Mouse (Mus musculus) mammary gland, adult 2 months (tissue): ENCODE measurements around the gene Rasl11a. TPM values are rescaled to one million over a fixed set of nuclear protein-coding genes. Genes with fewer than 3 reads are reported as not detected.

Source experiments
- polyA plus RNA-seq: library from polyadenylated mRNA; depleted of rRNA; stranded (reverse); fragments of >200 nt; gene quantifications from 2 replicates; pipeline ENCODE4 v1.2.3, GENCODE M21; 2012; ENCODE audit warnings: low replicate concordance; rRNA removed

Gene Rasl11a
- 6.0 and 7.8 TPM in 2 replicates for polyA plus RNA-seq

GRCm38 (mm10) chr5:146844945-146845365, at the start of gene Rasl11a:
Gene Rasl11a, plus strand, starts transcription at chr5:146845071.

GRCm38 (mm10) chr5:146832769-146833448, 12.0 kb upstream of the Rasl11a start, which contains the start of gene Rpl21:
Gene Rpl21, plus strand, starts transcription at chr5:146832890.

Other genes with a start within 250 kb of the Rasl11a start
- 6.9 and 9.6 TPM in 2 replicates for gene Usp12, start 50.1 kb upstream of the Rasl11a start, polyA plus RNA-seq
- 26.2 and 53.5 TPM in 2 replicates for gene Rpl21, start 12.2 kb upstream of the Rasl11a start, polyA plus RNA-seq
- gene Gtf3a, start 103.6 kb downstream of the Rasl11a start, polyA plus RNA-seq = 30.2 and 65.2 TPM in 2 replicates
- gene Mtif3, start 118.7 kb downstream of the Rasl11a start, polyA plus RNA-seq = 9.3 and 11.8 TPM in 2 replicates
- gene Lnx2, start 231.5 kb downstream of the Rasl11a start, polyA plus RNA-seq = 27.2 and 65.1 TPM in 2 replicates
- 35.7 and 48.1 TPM in 2 replicates for gene Polr1d, start 232.0 kb downstream of the Rasl11a start, polyA plus RNA-seq